Mouse (Mus musculus): Measurements from ENCODE around the gene Gpatch3. TPM values are rescaled to one million over a fixed set of nuclear protein-coding genes. Genes with fewer than 3 reads are reported as not detected.

Gene Gpatch3
- polyA plus RNA-seq, 1 experiment from 2014 or later = 7.3 TPM

DNA sequence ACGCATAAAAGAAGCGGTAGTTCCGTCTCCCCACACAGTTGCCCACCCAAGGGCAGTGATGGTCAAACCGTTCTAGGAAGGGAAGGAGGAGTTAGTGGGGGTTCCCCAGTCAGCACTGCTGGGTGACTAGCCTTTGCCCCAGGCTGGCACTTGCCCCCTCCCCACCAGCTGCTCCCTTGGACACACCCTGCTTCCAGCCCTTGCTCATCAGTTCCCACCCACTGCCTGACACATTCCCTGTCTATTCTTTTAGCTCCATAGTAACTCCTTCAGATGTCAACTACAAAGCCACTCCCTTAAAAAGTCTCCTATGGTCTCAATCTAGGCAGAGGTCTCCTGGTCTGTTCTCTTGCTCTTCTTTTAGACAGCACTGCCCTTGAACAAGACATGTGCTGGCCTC, 39.3 kb downstream of the Gpatch3 start:
- Histone ChIP-seq H3K36me3 (replicated peaks; ENCODE audit: control insufficient read depth, insufficient read depth, low read depth, low read length) (no peaks in the 10 kb centered on the region; the same call in none of the 2 replicates), H3K4me3 (ENCODE audit: low read depth, low read length) (no peak overlapping the region), H3K9ac (replicated peaks; ENCODE audit: low read length) (no peak overlapping the region), H3K4me1 (ENCODE audit: control insufficient read depth, insufficient read depth, low read length) (no peaks in the 10 kb centered on the region), H3K4me2 (ENCODE audit: low read depth, low read length) (no peak overlapping the region), H3K9me3 (replicated peaks; ENCODE audit: control insufficient read depth, low read length) (no peaks in the 10 kb centered on the region), H3K27ac (replicated peaks; ENCODE audit: low read depth, low read length) (no peak overlapping the region), H3K27me3 (ENCODE audit: control insufficient read depth, insufficient read depth, low read length) (no peaks in the 10 kb centered on the region)
- WGBS = 76% methylated on average over 4 of the region's 4 CpGs
- DNase-seq (ENCODE audit: low spot score) = no peak
- ATAC-seq (replicated peaks; ENCODE audit: insufficient number of reproducible peaks, low FRiP score, low TSS enrichment, low read depth) = no peak

- H3K27ac ChIP-seq (replicated peaks; ENCODE audit: low read depth, low read length) = no peak overlapping the region
- DNase-seq (ENCODE audit: low spot score) (no peak), ATAC-seq (replicated peaks; ENCODE audit: insufficient number of reproducible peaks, low FRiP score, low TSS enrichment, low read depth) (no peak)
- H3K9ac ChIP-seq (replicated peaks; ENCODE audit: low read length) = no peak overlapping the region
- WGBS = 90% methylated on average over 8 of the region's 8 CpGs
- H3K36me3 ChIP-seq (replicated peaks; ENCODE audit: control insufficient read depth, insufficient read depth, low read depth, low read length) = no peaks in the 10 kb centered on the region; the same call in none of the 2 replicates
- H3K9me3 ChIP-seq (replicated peaks; ENCODE audit: control insufficient read depth, low read length) = no peaks in the 10 kb centered on the region
- no peak overlapping the region for H3K4me3 ChIP-seq (ENCODE audit: low read depth, low read length)
- H3K27me3 ChIP-seq (ENCODE audit: control insufficient read depth, insufficient read depth, low read length) = no peaks in the 10 kb centered on the region
- H3K4me2 ChIP-seq (ENCODE audit: low read depth, low read length) = no peak overlapping the region
- H3K4me1 ChIP-seq (ENCODE audit: control insufficient read depth, insufficient read depth, low read length) = no peaks in the 10 kb centered on the region
These were observed 39.8 kb downstream of the Gpatch3 start for GRCm38 (mm10) chr4:133614274-133614761.

- no peaks in the 10 kb centered on the region; the same call in none of the 2 replicates for H3K36me3 ChIP-seq (replicated peaks; ENCODE audit: control insufficient read depth, insufficient read depth, low read depth, low read length)
- no peak for ATAC-seq (replicated peaks; ENCODE audit: insufficient number of reproducible peaks, low FRiP score, low TSS enrichment, low read depth)
- no peak overlapping the region for H3K9ac ChIP-seq (replicated peaks; ENCODE audit: low read length)
- no peaks in the 10 kb centered on the region for H3K27me3 ChIP-seq (ENCODE audit: control insufficient read depth, insufficient read depth, low read length)
- H3K27ac ChIP-seq (replicated peaks; ENCODE audit: low read depth, low read length) = no peak overlapping the region
- WGBS = 77% methylated on average over 10 of the region's 10 CpGs
- no peak overlapping the region for H3K4me2 ChIP-seq (ENCODE audit: low read depth, low read length)
- H3K4me1 ChIP-seq (ENCODE audit: control insufficient read depth, insufficient read depth, low read length) = no peaks in the 10 kb centered on the region
- no peak overlapping the region for H3K4me3 ChIP-seq (ENCODE audit: low read depth, low read length)
- no peak for DNase-seq (ENCODE audit: low spot score)
- H3K9me3 ChIP-seq (replicated peaks; ENCODE audit: control insufficient read depth, low read length) = no peaks in the 10 kb centered on the region
These were observed 40.9 kb downstream of the Gpatch3 start for GRCm38 (mm10) chr4:133615416-133615815.

DNA sequence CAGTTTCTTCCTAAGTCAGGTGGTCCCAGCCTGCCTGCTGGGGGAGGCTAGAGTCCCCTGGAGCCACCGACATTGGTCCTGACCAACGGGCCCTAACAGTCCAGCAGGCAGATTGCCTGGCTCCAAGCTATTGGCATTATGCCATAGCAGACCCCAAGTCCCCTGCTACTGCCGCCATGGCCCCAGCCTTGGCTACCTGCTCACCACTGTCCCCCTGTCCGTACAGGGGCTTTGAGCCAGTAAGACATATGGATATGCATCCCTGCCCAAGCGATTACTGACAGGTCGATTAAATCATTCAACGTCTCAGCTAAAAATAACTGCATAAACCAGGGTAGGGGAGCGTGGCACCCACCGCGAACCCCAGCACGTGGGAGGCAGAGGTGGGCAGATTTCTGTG, 43.4 kb downstream of the Gpatch3 start:
- no peak for DNase-seq (ENCODE audit: low spot score)
- H3K27me3 ChIP-seq (ENCODE audit: control insufficient read depth, insufficient read depth, low read length) = no peaks in the 10 kb centered on the region
- H3K27ac ChIP-seq (replicated peaks; ENCODE audit: low read depth, low read length) = no peak overlapping the region
- no peak for ATAC-seq (replicated peaks; ENCODE audit: insufficient number of reproducible peaks, low FRiP score, low TSS enrichment, low read depth)
- H3K4me2 ChIP-seq (ENCODE audit: low read depth, low read length) = no peak overlapping the region
- 88% methylated on average over 11 of the region's 11 CpGs for WGBS
- no peak overlapping the region for H3K9ac ChIP-seq (replicated peaks; ENCODE audit: low read length)
- H3K4me3 ChIP-seq (ENCODE audit: low read depth, low read length) = no peak overlapping the region
- H3K36me3 ChIP-seq (replicated peaks; ENCODE audit: control insufficient read depth, insufficient read depth, low read depth, low read length) = no peaks in the 10 kb centered on the region; the same call in none of the 2 replicates
- H3K4me1 ChIP-seq (ENCODE audit: control insufficient read depth, insufficient read depth, low read length) = no peaks in the 10 kb centered on the region
- H3K9me3 ChIP-seq (replicated peaks; ENCODE audit: control insufficient read depth, low read length) = no peaks in the 10 kb centered on the region

DNA sequence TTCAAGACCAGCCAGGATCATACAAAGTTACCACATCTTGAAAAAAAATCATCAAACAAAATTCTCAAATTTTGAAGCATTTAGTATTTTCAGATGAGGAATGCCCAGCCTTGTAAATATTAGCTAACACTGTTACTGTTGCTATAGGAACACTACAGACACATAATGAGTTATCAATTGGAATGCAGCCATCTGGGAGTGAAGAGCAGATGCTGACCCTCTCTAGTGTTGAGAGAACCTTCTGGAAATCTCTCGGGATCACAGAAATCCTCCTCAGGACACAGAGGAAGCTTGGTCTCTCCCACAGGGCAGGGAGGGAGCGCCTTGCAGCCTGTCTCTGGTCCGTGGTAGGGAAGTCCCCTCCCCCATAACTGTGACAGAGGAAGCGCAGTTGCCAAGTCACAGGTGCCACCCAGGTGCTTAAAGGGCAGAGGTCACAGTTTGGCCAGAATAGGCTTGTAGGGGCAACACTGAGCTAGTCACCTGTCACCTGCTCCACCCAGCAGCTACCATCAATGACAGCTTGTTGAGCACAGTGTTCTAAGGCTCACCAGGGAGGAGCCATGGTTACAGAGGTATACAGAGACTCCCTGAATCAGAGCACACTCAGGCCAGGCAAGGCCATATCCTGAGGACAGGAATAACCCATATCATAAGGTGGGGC, 45.1 kb downstream of the Gpatch3 start:
- H3K9me3 ChIP-seq (replicated peaks; ENCODE audit: control insufficient read depth, low read length) = no peaks in the 10 kb centered on the region
- 53% methylated on average over 4 of the region's 4 CpGs for WGBS
- H3K4me2 ChIP-seq (ENCODE audit: low read depth, low read length) = no peak overlapping the region
- no peak overlapping the region for H3K4me3 ChIP-seq (ENCODE audit: low read depth, low read length)
- H3K27me3 ChIP-seq (ENCODE audit: control insufficient read depth, insufficient read depth, low read length) = no peaks in the 10 kb centered on the region
- H3K36me3 ChIP-seq (replicated peaks; ENCODE audit: control insufficient read depth, insufficient read depth, low read depth, low read length) = no peaks in the 10 kb centered on the region; the same call in 1 of the 2 replicates
- DNase-seq (ENCODE audit: low spot score) (no peak), ATAC-seq (replicated peaks; ENCODE audit: insufficient number of reproducible peaks, low FRiP score, low TSS enrichment, low read depth) (no peak)
- no peak overlapping the region for H3K9ac ChIP-seq (replicated peaks; ENCODE audit: low read length)
- no peaks in the 10 kb centered on the region for H3K4me1 ChIP-seq (ENCODE audit: control insufficient read depth, insufficient read depth, low read length)
- no peak overlapping the region for H3K27ac ChIP-seq (replicated peaks; ENCODE audit: low read depth, low read length)

DNA sequence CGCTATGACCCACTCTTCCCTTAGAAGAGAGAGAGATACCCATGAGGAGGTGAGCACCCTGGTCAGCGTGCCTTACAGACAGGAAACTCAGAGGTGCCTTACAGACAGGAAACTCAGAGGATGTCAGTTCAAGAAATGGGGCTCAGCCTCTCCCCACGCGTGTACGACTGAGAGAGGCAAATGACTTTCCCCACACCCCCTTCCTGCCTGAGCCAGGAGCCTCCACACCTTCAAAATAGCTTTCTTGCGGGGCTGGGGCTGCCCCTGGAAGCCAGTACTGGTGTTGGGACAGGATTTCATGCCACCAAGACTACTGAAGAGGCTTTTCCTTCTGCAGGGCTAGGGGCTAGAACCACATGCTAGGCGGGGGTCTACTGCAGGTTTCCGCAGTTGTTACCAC, 46.1 kb downstream of the Gpatch3 start:
- H3K27me3 ChIP-seq (ENCODE audit: control insufficient read depth, insufficient read depth, low read length) = no peaks in the 10 kb centered on the region
- no peak overlapping the region for H3K4me2 ChIP-seq (ENCODE audit: low read depth, low read length)
- H3K4me1 ChIP-seq (ENCODE audit: control insufficient read depth, insufficient read depth, low read length) = no peaks in the 10 kb centered on the region
- H3K9me3 ChIP-seq (replicated peaks; ENCODE audit: control insufficient read depth, low read length) = no peaks in the 10 kb centered on the region
- 83% methylated on average over 8 of the region's 8 CpGs for WGBS
- H3K4me3 ChIP-seq (ENCODE audit: low read depth, low read length) = no peak overlapping the region
- no peak for ATAC-seq (replicated peaks; ENCODE audit: insufficient number of reproducible peaks, low FRiP score, low TSS enrichment, low read depth)
- no peaks in the 10 kb centered on the region for H3K36me3 ChIP-seq (replicated peaks; ENCODE audit: control insufficient read depth, insufficient read depth, low read depth, low read length)
- H3K27ac ChIP-seq (replicated peaks; ENCODE audit: low read depth, low read length) = no peak overlapping the region
- H3K9ac ChIP-seq (replicated peaks; ENCODE audit: low read length) = no peak overlapping the region
- DNase-seq (ENCODE audit: low spot score) = no peak

GRCm38 (mm10) chr4:133622161-133622695, 47.7 kb downstream of the Gpatch3 start:
- ATAC-seq (replicated peaks; ENCODE audit: insufficient number of reproducible peaks, low FRiP score, low TSS enrichment, low read depth) (no peak), DNase-seq (ENCODE audit: low spot score) (no peak)
- no peaks in the 10 kb centered on the region for H3K9me3 ChIP-seq (replicated peaks; ENCODE audit: control insufficient read depth, low read length)
- H3K4me1 ChIP-seq (ENCODE audit: control insufficient read depth, insufficient read depth, low read length) = no peaks in the 10 kb centered on the region
- 82% methylated on average over 11 of the region's 11 CpGs for WGBS
- H3K36me3 ChIP-seq (replicated peaks; ENCODE audit: control insufficient read depth, insufficient read depth, low read depth, low read length) = no peaks in the 10 kb centered on the region
- H3K27ac ChIP-seq (replicated peaks; ENCODE audit: low read depth, low read length) = no peak overlapping the region
- H3K9ac ChIP-seq (replicated peaks; ENCODE audit: low read length) = no peak overlapping the region
- H3K4me3 ChIP-seq (ENCODE audit: low read depth, low read length) = no peak overlapping the region
- no peak overlapping the region for H3K4me2 ChIP-seq (ENCODE audit: low read depth, low read length)
- no peaks in the 10 kb centered on the region for H3K27me3 ChIP-seq (ENCODE audit: control insufficient read depth, insufficient read depth, low read length)

DNA sequence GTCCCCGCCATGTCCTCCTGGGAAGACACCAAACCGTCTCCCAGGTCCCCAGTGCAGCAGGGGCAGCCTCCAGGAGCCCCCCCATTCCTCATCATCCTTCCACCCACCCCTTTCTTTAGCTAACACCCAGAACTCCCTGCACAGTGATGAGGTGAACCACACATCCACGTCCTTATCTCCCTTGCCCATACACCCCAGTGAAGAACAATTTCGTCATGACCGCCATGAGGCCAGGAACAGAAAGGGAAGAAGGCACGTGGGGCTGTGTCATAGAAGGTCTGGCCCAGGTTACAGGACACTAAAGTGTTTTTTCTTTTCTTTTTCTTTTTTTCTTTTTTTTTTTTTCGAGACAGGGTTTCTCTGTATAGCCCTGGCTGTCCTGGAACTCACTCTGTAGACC, 50.3 kb downstream of the Gpatch3 start:
- no peaks in the 10 kb centered on the region for H3K4me1 ChIP-seq (ENCODE audit: control insufficient read depth, insufficient read depth, low read length)
- no peaks in the 10 kb centered on the region for H3K36me3 ChIP-seq (replicated peaks; ENCODE audit: control insufficient read depth, insufficient read depth, low read depth, low read length)
- no peak overlapping the region for H3K27ac ChIP-seq (replicated peaks; ENCODE audit: low read depth, low read length)
- WGBS = 93% methylated on average over 7 of the region's 7 CpGs
- H3K9ac ChIP-seq (replicated peaks; ENCODE audit: low read length) = no peak overlapping the region
- no peak overlapping the region for H3K4me2 ChIP-seq (ENCODE audit: low read depth, low read length)
- no peaks in the 10 kb centered on the region for H3K9me3 ChIP-seq (replicated peaks; ENCODE audit: control insufficient read depth, low read length)
- ATAC-seq (replicated peaks; ENCODE audit: insufficient number of reproducible peaks, low FRiP score, low TSS enrichment, low read depth) = no peak
- no peak for DNase-seq (ENCODE audit: low spot score)
- H3K27me3 ChIP-seq (ENCODE audit: control insufficient read depth, insufficient read depth, low read length) = no peaks in the 10 kb centered on the region
- H3K4me3 ChIP-seq (ENCODE audit: low read depth, low read length) = no peak overlapping the region

Measured in embryonic facial prominence, embryonic 11.5 days (tissue).